Mouse (Mus musculus): ENCODE results near the gene Stard3nl. TPM values are rescaled to one million over a fixed set of nuclear protein-coding genes. Genes with fewer than 3 reads are reported as not detected.

The Stard3nl gene
- 115 and 116 TPM in 2 replicates for polyA plus RNA-seq (2014; fragmentation: Nextera tagmentation; extraction: Ambion mirVana)

DNA sequence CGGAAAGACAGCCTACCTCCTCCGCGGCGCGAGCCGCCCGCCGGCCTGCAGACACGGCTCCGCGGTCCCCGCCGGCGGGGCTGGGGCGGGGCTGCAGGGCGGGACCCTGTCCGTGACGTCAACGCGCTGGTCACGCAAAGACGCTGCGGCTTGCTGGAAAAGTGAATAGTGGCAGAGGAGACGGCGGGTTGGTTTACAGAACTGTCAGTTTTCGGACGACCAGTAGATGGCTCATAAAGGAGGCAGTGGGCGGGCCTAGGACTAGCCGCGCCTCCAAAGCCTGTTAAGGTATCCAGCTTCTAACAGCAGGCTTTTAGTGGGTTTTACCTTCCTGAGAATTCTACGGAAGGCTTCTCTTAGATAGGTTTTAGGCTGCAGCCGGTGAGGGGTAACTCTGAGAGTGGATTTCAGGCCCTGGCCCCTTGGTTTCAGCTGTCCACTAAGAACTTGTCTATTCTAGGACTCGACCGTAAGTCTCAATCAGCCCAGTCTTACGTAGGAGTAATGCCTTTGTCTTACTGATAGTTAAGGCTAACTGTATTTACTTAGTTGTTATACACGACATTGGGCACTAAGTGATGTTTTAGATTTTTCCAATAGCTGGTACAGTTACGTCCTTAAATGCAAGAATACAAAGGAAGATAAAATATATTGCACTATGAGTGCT, at the start of gene Stard3nl:
Gene Stard3nl, minus strand, starts transcription at position 108 of the 667 bp plus-strand sequence.
- Histone ChIP-seq H3K36me3 (ENCODE audit: control insufficient read depth, insufficient read depth, low read length) (no peaks in the 10 kb centered on the region), H3K27me3 (ENCODE audit: control insufficient read depth, insufficient read depth, low read length) (no peaks in the 10 kb centered on the region), H3K27ac (ENCODE audit: low read length) (peak within 1 kb of the TSS; percentile 85), H3K4me1 (ENCODE audit: control insufficient read depth, insufficient read depth, low read length) (peaks cover 14% of the 10 kb centered on the region; the same call in 1 of the 2 replicates), H3K9ac (replicated peaks; ENCODE audit: low read depth, low read length) (peak within 1 kb of the TSS; percentile 66), H3K9me3 (ENCODE audit: control insufficient read depth, low read depth, low read length) (no peaks in the 10 kb centered on the region), H3K4me2 (replicated peaks; ENCODE audit: low read depth, low read length) (peak within 1 kb of the TSS; percentile 53), H3K4me3 (ENCODE audit: low read depth, low read length) (peak within 1 kb of the TSS; percentile 66)
- ATAC-seq (ENCODE audit: insufficient number of reproducible peaks, insufficient read depth, low FRiP score, low read depth), result peak; percentile 98
- 1% methylated on average over 37 of the region's 37 CpGs for WGBS

DNA sequence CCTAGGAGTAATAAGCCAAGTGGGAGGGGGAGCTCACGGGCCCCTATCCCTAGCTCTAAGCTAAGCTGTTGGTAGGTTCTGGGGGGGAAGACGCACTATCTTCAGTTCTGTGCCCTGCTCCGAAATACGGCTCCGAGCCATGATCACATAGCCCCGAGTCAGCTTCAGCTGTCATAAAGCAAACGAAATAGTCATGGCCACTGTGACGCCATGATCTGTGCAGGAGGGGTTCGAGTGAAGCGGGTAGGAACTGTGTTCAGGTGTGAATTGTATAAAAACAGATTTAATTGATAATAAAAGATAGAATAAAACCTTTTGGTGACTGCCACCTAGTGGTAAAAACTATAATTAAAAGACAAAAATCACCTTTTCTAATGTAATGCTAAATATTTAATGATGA, 42.4 kb upstream of the Stard3nl start:
- H3K4me1 ChIP-seq (ENCODE audit: control insufficient read depth, insufficient read depth, low read length), result no peaks in the 10 kb centered on the region
- 74% methylated on average over 10 of the region's 10 CpGs for WGBS
- no peak overlapping the region for H3K27ac ChIP-seq (ENCODE audit: low read length)
- H3K9ac ChIP-seq (replicated peaks; ENCODE audit: low read depth, low read length), result no peak overlapping the region
- H3K27me3 ChIP-seq (ENCODE audit: control insufficient read depth, insufficient read depth, low read length), result no peaks in the 10 kb centered on the region
- no peak for ATAC-seq (ENCODE audit: insufficient number of reproducible peaks, insufficient read depth, low FRiP score, low read depth)
- H3K9me3 ChIP-seq (ENCODE audit: control insufficient read depth, low read depth, low read length), result no peaks in the 10 kb centered on the region
- no peak overlapping the region for H3K4me2 ChIP-seq (replicated peaks; ENCODE audit: low read depth, low read length)
- no peak overlapping the region for H3K4me3 ChIP-seq (ENCODE audit: low read depth, low read length)
- H3K36me3 ChIP-seq (ENCODE audit: control insufficient read depth, insufficient read depth, low read length), result no peaks in the 10 kb centered on the region

DNA sequence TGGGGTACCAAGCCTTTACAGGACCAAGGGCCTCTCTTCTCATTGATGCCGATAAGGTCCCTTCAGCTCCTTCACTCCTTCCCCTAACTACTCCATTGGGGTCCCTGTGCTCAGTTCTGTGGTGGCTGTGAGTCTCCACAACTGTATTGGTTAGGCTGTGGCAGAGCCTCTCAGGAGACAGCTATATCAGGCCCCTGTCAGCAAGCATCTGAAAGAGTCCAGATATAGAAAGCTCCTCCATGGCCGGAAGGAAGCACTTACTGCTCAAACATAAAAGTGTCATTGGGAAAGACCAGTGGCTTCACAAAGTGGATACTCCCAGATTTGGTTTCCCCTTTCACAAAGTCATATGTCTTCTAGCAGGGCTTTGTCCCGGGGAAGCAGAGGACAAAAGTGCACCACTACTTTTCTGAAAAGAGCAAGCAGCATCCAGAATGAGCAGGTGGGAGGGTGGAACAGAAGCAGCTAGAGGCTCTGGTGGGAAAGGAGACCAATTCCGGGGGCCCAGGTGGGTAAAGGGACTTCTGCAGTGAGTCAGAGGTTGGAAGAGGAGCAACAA, 34.3 kb upstream of the Stard3nl start:
- Histone ChIP-seq H3K4me3 (ENCODE audit: low read depth, low read length) (no peak overlapping the region), H3K27me3 (ENCODE audit: control insufficient read depth, insufficient read depth, low read length) (no peaks in the 10 kb centered on the region), H3K4me2 (replicated peaks; ENCODE audit: low read depth, low read length) (no peak overlapping the region), H3K9me3 (ENCODE audit: control insufficient read depth, low read depth, low read length) (no peaks in the 10 kb centered on the region), H3K36me3 (ENCODE audit: control insufficient read depth, insufficient read depth, low read length) (no peaks in the 10 kb centered on the region), H3K9ac (replicated peaks; ENCODE audit: low read depth, low read length) (no peak overlapping the region), H3K4me1 (ENCODE audit: control insufficient read depth, insufficient read depth, low read length) (no peaks in the 10 kb centered on the region), H3K27ac (ENCODE audit: low read length) (no peak overlapping the region)
- WGBS, result 71% methylated on average over 4 of the region's 4 CpGs
- no peak for ATAC-seq (ENCODE audit: insufficient number of reproducible peaks, insufficient read depth, low FRiP score, low read depth)

DNA sequence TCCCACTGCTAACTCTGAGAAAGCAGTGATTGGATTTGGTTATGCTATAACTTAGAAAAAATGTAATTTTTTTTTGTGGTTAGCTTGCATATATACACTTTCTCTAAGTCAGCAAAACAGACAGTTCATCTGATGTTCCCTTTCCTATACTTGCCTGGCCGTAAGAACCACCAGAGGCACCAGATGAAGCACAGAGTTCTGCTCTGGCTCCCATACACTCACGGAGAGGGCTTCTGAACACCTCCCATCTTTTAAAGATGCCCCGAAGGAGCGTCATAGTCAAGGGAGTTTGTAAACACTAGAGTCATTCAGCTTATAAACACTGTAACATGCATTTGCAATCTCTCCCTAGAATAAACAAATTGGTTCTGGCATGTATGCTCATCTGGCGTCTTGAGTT, 32.5 kb upstream of the Stard3nl start:
- Histone ChIP-seq H3K4me2 (replicated peaks; ENCODE audit: low read depth, low read length) (no peak overlapping the region), H3K9me3 (ENCODE audit: control insufficient read depth, low read depth, low read length) (no peaks in the 10 kb centered on the region), H3K36me3 (ENCODE audit: control insufficient read depth, insufficient read depth, low read length) (no peaks in the 10 kb centered on the region), H3K4me3 (ENCODE audit: low read depth, low read length) (no peak overlapping the region), H3K27ac (ENCODE audit: low read length) (no peak overlapping the region), H3K4me1 (ENCODE audit: control insufficient read depth, insufficient read depth, low read length) (no peaks in the 10 kb centered on the region), H3K9ac (replicated peaks; ENCODE audit: low read depth, low read length) (no peak overlapping the region), H3K27me3 (ENCODE audit: control insufficient read depth, insufficient read depth, low read length) (no peaks in the 10 kb centered on the region)
- no peak for ATAC-seq (ENCODE audit: insufficient number of reproducible peaks, insufficient read depth, low FRiP score, low read depth)
- WGBS, result 56% methylated on average over 5 of the region's 5 CpGs

GRCm38 (mm10) chr13:19424563-19424962, 29.0 kb upstream of the Stard3nl start:
- Histone ChIP-seq H3K4me3 (ENCODE audit: low read depth, low read length) (no peak overlapping the region), H3K27ac (ENCODE audit: low read length) (no peak overlapping the region), H3K9ac (replicated peaks; ENCODE audit: low read depth, low read length) (no peak overlapping the region), H3K4me2 (replicated peaks; ENCODE audit: low read depth, low read length) (no peak overlapping the region), H3K27me3 (ENCODE audit: control insufficient read depth, insufficient read depth, low read length) (no peaks in the 10 kb centered on the region), H3K9me3 (ENCODE audit: control insufficient read depth, low read depth, low read length) (no peaks in the 10 kb centered on the region), H3K36me3 (ENCODE audit: control insufficient read depth, insufficient read depth, low read length) (no peaks in the 10 kb centered on the region), H3K4me1 (ENCODE audit: control insufficient read depth, insufficient read depth, low read length) (no peaks in the 10 kb centered on the region)
- 91% methylated on average over 4 of the region's 4 CpGs for WGBS
- no peak for ATAC-seq (ENCODE audit: insufficient number of reproducible peaks, insufficient read depth, low FRiP score, low read depth)

- no peaks in the 10 kb centered on the region for H3K9me3 ChIP-seq (ENCODE audit: control insufficient read depth, low read depth, low read length)
- 69% methylated on average over 1 of the region's 1 CpGs for WGBS
- no peaks in the 10 kb centered on the region for H3K36me3 ChIP-seq (ENCODE audit: control insufficient read depth, insufficient read depth, low read length)
- H3K27ac ChIP-seq (ENCODE audit: low read length), result no peak overlapping the region
- H3K4me1 ChIP-seq (ENCODE audit: control insufficient read depth, insufficient read depth, low read length), result no peaks in the 10 kb centered on the region
- H3K27me3 ChIP-seq (ENCODE audit: control insufficient read depth, insufficient read depth, low read length), result no peaks in the 10 kb centered on the region
- no peak overlapping the region for H3K4me3 ChIP-seq (ENCODE audit: low read depth, low read length)
- no peak overlapping the region for H3K4me2 ChIP-seq (replicated peaks; ENCODE audit: low read depth, low read length)
- ATAC-seq (ENCODE audit: insufficient number of reproducible peaks, insufficient read depth, low FRiP score, low read depth), result no peak
- no peak overlapping the region for H3K9ac ChIP-seq (replicated peaks; ENCODE audit: low read depth, low read length)
Measured at GRCm38 (mm10) chr13:19422521-19422920, 26.9 kb upstream of the Stard3nl start.

GRCm38 (mm10) chr13:19417885-19418521, 22.4 kb upstream of the Stard3nl start:
- H3K27ac ChIP-seq (ENCODE audit: low read length), result no peak overlapping the region
- no peaks in the 10 kb centered on the region for H3K27me3 ChIP-seq (ENCODE audit: control insufficient read depth, insufficient read depth, low read length)
- no peak overlapping the region for H3K4me3 ChIP-seq (ENCODE audit: low read depth, low read length)
- ATAC-seq (ENCODE audit: insufficient number of reproducible peaks, insufficient read depth, low FRiP score, low read depth), result no peak
- no peak overlapping the region for H3K9ac ChIP-seq (replicated peaks; ENCODE audit: low read depth, low read length)
- H3K36me3 ChIP-seq (ENCODE audit: control insufficient read depth, insufficient read depth, low read length), result no peaks in the 10 kb centered on the region
- no peak overlapping the region for H3K4me2 ChIP-seq (replicated peaks; ENCODE audit: low read depth, low read length)
- H3K9me3 ChIP-seq (ENCODE audit: control insufficient read depth, low read depth, low read length), result no peaks in the 10 kb centered on the region
- WGBS, result 87% methylated on average over 4 of the region's 4 CpGs
- no peaks in the 10 kb centered on the region for H3K4me1 ChIP-seq (ENCODE audit: control insufficient read depth, insufficient read depth, low read length)

GRCm38 (mm10) chr13:19415894-19416531, 20.4 kb upstream of the Stard3nl start:
- H3K27ac ChIP-seq (ENCODE audit: low read length), result no peak overlapping the region
- no peaks in the 10 kb centered on the region for H3K36me3 ChIP-seq (ENCODE audit: control insufficient read depth, insufficient read depth, low read length)
- H3K4me2 ChIP-seq (replicated peaks; ENCODE audit: low read depth, low read length), result no peak overlapping the region
- no peaks in the 10 kb centered on the region for H3K9me3 ChIP-seq (ENCODE audit: control insufficient read depth, low read depth, low read length)
- no peaks in the 10 kb centered on the region for H3K27me3 ChIP-seq (ENCODE audit: control insufficient read depth, insufficient read depth, low read length)
- ATAC-seq (ENCODE audit: insufficient number of reproducible peaks, insufficient read depth, low FRiP score, low read depth), result no peak
- H3K4me3 ChIP-seq (ENCODE audit: low read depth, low read length), result no peak overlapping the region
- H3K9ac ChIP-seq (replicated peaks; ENCODE audit: low read depth, low read length), result no peak overlapping the region
- no peaks in the 10 kb centered on the region for H3K4me1 ChIP-seq (ENCODE audit: control insufficient read depth, insufficient read depth, low read length)
- 68% methylated on average over 8 of the region's 8 CpGs for WGBS
